Mouse (Mus musculus): ENCODE data around the gene Ush1c.

DNA sequence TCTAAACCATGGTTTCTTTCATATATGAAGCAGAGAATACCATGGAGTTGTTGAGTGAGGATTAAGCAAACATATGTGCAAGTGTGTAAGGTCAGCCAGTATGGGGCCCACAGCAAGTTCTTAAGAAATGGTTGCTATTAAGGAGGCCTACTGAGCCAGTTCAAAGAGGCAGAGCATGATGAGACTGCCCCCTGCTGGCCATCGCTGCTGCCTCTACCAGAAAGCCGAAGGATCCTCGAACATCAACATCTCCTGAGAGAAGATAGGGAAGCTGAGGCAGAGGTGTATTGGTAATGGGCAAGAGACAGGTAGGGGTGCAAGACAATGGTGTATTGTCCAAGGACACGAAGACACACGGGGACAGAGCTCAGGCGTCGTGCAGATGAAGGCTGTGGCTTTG lies 12.1 kb downstream of the Ush1c start:
- TF ChIP-seq HCFC1 (IDR thresholded peaks at IDR 0.05; ENCODE audit: low read depth, low read length), result no peak
- peak; percentile 46 to 78 for TF ChIP-seq CTCF (conservative IDR thresholded peaks at IDR 0.05 in 1 of 2, IDR thresholded peaks at IDR 0.05 in 1 of 2; ENCODE audit: low read depth in 2 of 2, low read length in 2 of 2)
- TF ChIP-seq POLR2A (IDR thresholded peaks at IDR 0.05; ENCODE audit: low read depth, low read length), result no peak
- no peak for TF ChIP-seq PAX5 (IDR thresholded peaks at IDR 0.05; ENCODE audit: low read length)
- peak; percentile 76 for TF ChIP-seq SMC3 (IDR thresholded peaks at IDR 0.05; ENCODE audit: low read depth, low read length)
- TF ChIP-seq TCF12 (IDR thresholded peaks at IDR 0.05; ENCODE audit: low read depth, low read length), result no peak
- TF ChIP-seq RAD21 (IDR thresholded peaks at IDR 0.05; ENCODE audit: low read depth, low read length), result peak; percentile 64

Measured in CH12.LX (cell line).